Mouse (Mus musculus): ENCODE results near the gene Uspl1. TPM values are rescaled to one million over a fixed set of nuclear protein-coding genes. Genes with fewer than 3 reads are reported as not detected.

The Uspl1 gene
- polyA plus RNA-seq, 1 experiment: 18.4 TPM

DNA sequence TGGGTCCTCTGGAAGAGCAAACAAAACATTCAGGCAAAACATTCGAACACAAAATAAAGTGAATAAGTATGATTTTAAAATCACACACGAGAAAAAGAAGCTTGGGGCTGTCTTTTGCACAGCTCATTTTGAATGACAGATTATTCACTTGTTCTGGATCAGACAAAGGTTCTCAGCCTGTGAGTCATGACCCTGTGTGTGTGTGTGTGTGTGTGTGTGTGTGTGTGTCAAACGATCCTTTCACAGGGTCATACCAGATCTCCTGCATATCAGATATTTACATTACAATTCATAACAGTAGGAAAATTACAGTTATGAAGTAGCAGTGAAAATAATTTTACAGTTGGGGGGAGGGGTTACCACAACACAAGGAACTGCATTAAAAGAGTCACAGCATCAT lies 68.2 kb downstream of the Uspl1 start:
- H3K4me3 ChIP-seq: no peak overlapping the region
- no peaks in the 10 kb centered on the region for H3K27me3 ChIP-seq (ENCODE audit: control insufficient read depth, insufficient read depth, insufficient read length)
- H3K4me2 ChIP-seq (ENCODE audit: low read depth): no peak overlapping the region
- TF ChIP-seq POLR2AphosphoS2 (IDR thresholded peaks at IDR 0.05; ENCODE audit: insufficient read length, low read depth) (no peak), MYOG (IDR thresholded peaks at IDR 0.05; ENCODE audit: control insufficient read depth in 1 of 3, insufficient read depth in 1 of 3, insufficient read length in 2 of 3, low read depth in 2 of 3) (no peak), SRF (IDR thresholded peaks at IDR 0.05; ENCODE audit: control insufficient read depth, insufficient read length, low read depth) (no peak), CEBPB (IDR thresholded peaks at IDR 0.05; ENCODE audit: insufficient read depth, poor library complexity, severe bottlenecking) (no peak), MYOD1 (IDR thresholded peaks at IDR 0.05; ENCODE audit: control insufficient read depth in 1 of 3, insufficient read length in 2 of 3, low read depth in 2 of 3) (no peak), TCF12 (IDR thresholded peaks at IDR 0.05; ENCODE audit: insufficient read depth, poor library complexity, severe bottlenecking) (no peak), POLR2A (IDR thresholded peaks at IDR 0.05; ENCODE audit: insufficient read length, low read depth) (no peak), E2F4 (IDR thresholded peaks at IDR 0.05; ENCODE audit: insufficient read depth) (no peak), MAX (IDR thresholded peaks at IDR 0.05; ENCODE audit: low read depth) (no peak), REST (IDR thresholded peaks at IDR 0.05; ENCODE audit: insufficient read depth, insufficient read length) (no peak), TCF3 (IDR thresholded peaks at IDR 0.05; ENCODE audit: insufficient read length, low read depth) (no peak), USF1 (IDR thresholded peaks at IDR 0.05; ENCODE audit: low read depth) (no peak)
- H3K79me2 ChIP-seq (ENCODE audit: control insufficient read depth, insufficient read depth): no peaks in the 10 kb centered on the region
- no peak overlapping the region for H3ac ChIP-seq (ENCODE audit: control insufficient read depth, insufficient read length)
- no peaks in the 10 kb centered on the region for H3K36me3 ChIP-seq (ENCODE audit: control insufficient read depth, insufficient read depth)

DNA sequence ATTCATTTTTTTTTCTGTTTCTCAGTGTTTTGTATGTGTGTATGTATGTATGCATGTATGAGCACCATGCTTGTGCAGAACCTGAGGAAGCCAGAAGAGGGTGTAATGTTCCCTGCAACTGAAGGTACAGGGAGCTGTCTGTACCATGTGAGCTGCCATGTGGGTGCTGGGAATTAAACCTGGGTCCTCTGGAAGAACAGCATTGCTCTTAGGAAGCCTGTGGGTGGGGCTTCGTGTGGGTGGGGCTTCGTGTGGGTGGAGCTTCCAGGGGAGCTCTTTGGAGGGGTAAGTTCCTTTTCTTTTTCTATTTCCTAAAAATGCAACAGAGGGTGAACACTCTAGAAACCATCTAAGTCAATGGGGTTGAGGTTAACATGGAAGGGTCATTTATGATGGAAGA lies 69.3 kb downstream of the Uspl1 start:
- no peak overlapping the region for H3K4me3 ChIP-seq
- no peaks in the 10 kb centered on the region for H3K27me3 ChIP-seq (ENCODE audit: control insufficient read depth, insufficient read depth, insufficient read length)
- no peaks in the 10 kb centered on the region for H3K36me3 ChIP-seq (ENCODE audit: control insufficient read depth, insufficient read depth)
- H3K79me2 ChIP-seq (ENCODE audit: control insufficient read depth, insufficient read depth): no peaks in the 10 kb centered on the region
- TF ChIP-seq USF1 (IDR thresholded peaks at IDR 0.05; ENCODE audit: low read depth) (no peak), CEBPB (IDR thresholded peaks at IDR 0.05; ENCODE audit: insufficient read depth, poor library complexity, severe bottlenecking) (no peak), TCF3 (IDR thresholded peaks at IDR 0.05; ENCODE audit: insufficient read length, low read depth) (no peak), MAX (IDR thresholded peaks at IDR 0.05; ENCODE audit: low read depth) (no peak), MYOG (IDR thresholded peaks at IDR 0.05; ENCODE audit: control insufficient read depth in 1 of 3, insufficient read depth in 1 of 3, insufficient read length in 2 of 3, low read depth in 2 of 3) (no peak), POLR2A (IDR thresholded peaks at IDR 0.05; ENCODE audit: insufficient read length, low read depth) (no peak), E2F4 (IDR thresholded peaks at IDR 0.05; ENCODE audit: insufficient read depth) (no peak), SRF (IDR thresholded peaks at IDR 0.05; ENCODE audit: control insufficient read depth, insufficient read length, low read depth) (no peak), REST (IDR thresholded peaks at IDR 0.05; ENCODE audit: insufficient read depth, insufficient read length) (no peak), POLR2AphosphoS2 (IDR thresholded peaks at IDR 0.05; ENCODE audit: insufficient read length, low read depth) (no peak), MYOD1 (IDR thresholded peaks at IDR 0.05; ENCODE audit: control insufficient read depth in 1 of 3, insufficient read length in 2 of 3, low read depth in 2 of 3) (no peak), TCF12 (IDR thresholded peaks at IDR 0.05; ENCODE audit: insufficient read depth, poor library complexity, severe bottlenecking) (no peak)
- H3ac ChIP-seq (ENCODE audit: control insufficient read depth, insufficient read length): no peak overlapping the region
- H3K4me2 ChIP-seq (ENCODE audit: low read depth): no peak overlapping the region

DNA sequence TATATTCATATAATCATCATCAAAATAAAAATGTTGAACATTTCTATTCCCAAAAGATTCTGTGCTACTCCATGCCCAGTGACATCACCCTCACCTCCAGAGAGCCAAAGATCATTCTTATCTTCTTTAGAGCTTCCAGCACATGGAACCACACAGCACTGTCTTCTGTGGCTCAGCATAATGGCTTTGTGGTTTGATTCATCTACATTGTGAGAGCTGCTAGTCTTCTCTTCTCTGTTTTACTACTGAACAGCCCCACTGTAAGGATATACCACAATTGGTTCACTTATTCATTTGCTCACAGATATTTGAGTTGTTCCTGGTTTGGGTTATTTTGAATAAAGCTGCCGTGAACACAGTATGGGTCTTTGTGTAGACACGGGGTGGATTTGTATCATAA lies 71.4 kb downstream of the Uspl1 start:
- Histone ChIP-seq H3K27me3 (ENCODE audit: control insufficient read depth, insufficient read depth, insufficient read length) (no peaks in the 10 kb centered on the region), H3ac (ENCODE audit: control insufficient read depth, insufficient read length) (no peak overlapping the region), H3K4me2 (ENCODE audit: low read depth) (no peak overlapping the region), H3K36me3 (ENCODE audit: control insufficient read depth, insufficient read depth) (no peaks in the 10 kb centered on the region), H3K4me3 (no peak overlapping the region), H3K79me2 (ENCODE audit: control insufficient read depth, insufficient read depth) (no peaks in the 10 kb centered on the region)
- no peak for TF ChIP-seq POLR2AphosphoS2 (IDR thresholded peaks at IDR 0.05; ENCODE audit: insufficient read length, low read depth)
- TF ChIP-seq USF1 (IDR thresholded peaks at IDR 0.05; ENCODE audit: low read depth): no peak
- TF ChIP-seq TCF12 (IDR thresholded peaks at IDR 0.05; ENCODE audit: insufficient read depth, poor library complexity, severe bottlenecking): no peak
- no peak for TF ChIP-seq SRF (IDR thresholded peaks at IDR 0.05; ENCODE audit: control insufficient read depth, insufficient read length, low read depth)
- TF ChIP-seq E2F4 (IDR thresholded peaks at IDR 0.05; ENCODE audit: insufficient read depth): no peak
- TF ChIP-seq TCF3 (IDR thresholded peaks at IDR 0.05; ENCODE audit: insufficient read length, low read depth): no peak

DNA sequence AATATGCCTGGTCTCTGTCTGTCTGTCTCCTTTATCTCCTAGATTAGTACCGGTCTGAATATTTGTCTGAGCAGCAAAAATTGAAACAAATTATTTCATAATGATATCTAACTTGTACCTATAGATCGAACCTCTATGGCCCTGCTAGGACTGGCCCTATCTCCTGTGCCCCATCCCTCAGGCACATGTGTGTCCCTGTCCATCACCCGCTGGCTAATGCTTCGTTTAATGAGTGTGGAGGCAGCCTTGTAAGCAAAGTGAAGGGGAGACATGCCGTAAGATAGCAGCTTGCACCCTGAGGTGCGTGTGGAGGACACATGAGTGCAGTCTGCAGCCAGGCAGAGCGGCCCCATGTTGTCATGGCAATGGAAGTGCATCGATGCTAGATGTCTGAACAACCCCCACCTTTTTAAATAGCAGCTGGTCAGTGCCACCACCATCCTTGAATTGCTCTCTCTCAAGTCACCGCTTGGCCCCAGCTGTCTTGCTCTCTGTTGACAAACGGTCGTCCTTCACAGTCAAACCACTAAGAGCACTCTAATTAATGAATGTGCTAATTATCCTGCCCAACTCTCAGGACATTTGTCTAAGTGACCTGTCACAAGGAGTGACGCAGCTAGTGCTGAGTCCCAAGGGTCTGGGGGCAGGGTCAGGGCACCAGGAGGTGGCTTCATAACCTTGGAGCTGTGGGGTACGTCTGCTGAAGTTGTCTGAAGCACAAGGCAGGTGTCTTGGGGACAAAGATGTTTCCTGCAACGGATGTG lies 73.5 kb downstream of the Uspl1 start:
- H3K4me3 ChIP-seq: no peak overlapping the region
- H3ac ChIP-seq (ENCODE audit: control insufficient read depth, insufficient read length): no peak overlapping the region
- no peaks in the 10 kb centered on the region for H3K36me3 ChIP-seq (ENCODE audit: control insufficient read depth, insufficient read depth)
- TF ChIP-seq TCF12 (IDR thresholded peaks at IDR 0.05; ENCODE audit: insufficient read depth, poor library complexity, severe bottlenecking): no peak
- no peak for TF ChIP-seq REST (IDR thresholded peaks at IDR 0.05; ENCODE audit: insufficient read depth, insufficient read length)
- TF ChIP-seq POLR2AphosphoS2 (IDR thresholded peaks at IDR 0.05; ENCODE audit: insufficient read length, low read depth): no peak
- no peak for TF ChIP-seq SRF (IDR thresholded peaks at IDR 0.05; ENCODE audit: control insufficient read depth, insufficient read length, low read depth)
- TF ChIP-seq MAX (IDR thresholded peaks at IDR 0.05; ENCODE audit: low read depth): no peak
- TF ChIP-seq USF1 (IDR thresholded peaks at IDR 0.05; ENCODE audit: low read depth): no peak
- no peak for TF ChIP-seq E2F4 (IDR thresholded peaks at IDR 0.05; ENCODE audit: insufficient read depth)
- no peak for TF ChIP-seq POLR2A (IDR thresholded peaks at IDR 0.05; ENCODE audit: insufficient read length, low read depth)
- no peak for TF ChIP-seq TCF3 (IDR thresholded peaks at IDR 0.05; ENCODE audit: insufficient read length, low read depth)
- TF ChIP-seq MYOD1 (IDR thresholded peaks at IDR 0.05; ENCODE audit: control insufficient read depth in 1 of 3, insufficient read length in 2 of 3, low read depth in 2 of 3): no peak
- H3K4me2 ChIP-seq (ENCODE audit: low read depth): no peak overlapping the region
- no peaks in the 10 kb centered on the region for H3K79me2 ChIP-seq (ENCODE audit: control insufficient read depth, insufficient read depth)
- no peaks in the 10 kb centered on the region for H3K27me3 ChIP-seq (ENCODE audit: control insufficient read depth, insufficient read depth, insufficient read length)
